Comparison of ENCODE assay signal across 13 mouse cellular contexts in the genomic region with DNA sequence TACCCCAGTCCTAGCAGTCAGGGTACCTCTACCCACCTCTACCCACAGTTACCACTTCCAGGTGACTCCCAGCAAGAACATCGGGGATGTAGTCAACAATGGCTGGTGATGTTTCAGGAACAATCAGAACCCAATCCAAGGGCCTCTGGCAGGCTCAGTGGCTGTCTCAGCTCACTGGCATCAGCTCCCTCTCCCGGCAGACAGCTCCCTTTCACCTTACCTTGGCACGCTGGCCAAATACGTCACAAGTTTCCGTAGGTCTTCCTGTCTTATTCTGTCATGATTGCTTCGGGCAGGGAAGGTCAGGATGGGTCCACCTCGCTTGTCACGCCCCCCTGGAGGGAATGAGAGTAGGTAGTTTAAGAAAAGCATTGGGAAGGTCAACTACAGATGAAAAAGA.
"Had no signal": no experiment of that assay in that cellular context is flagged by ENCODE, and none has a peak within 500 bp of the region (broad histone marks: within the 10 kb centered on the region; RNA-seq: fewer than 3 reads in every experiment).

No protein-coding gene starts in this region.

- ATAC-seq: lung, postnatal 0 days; midbrain, embryonic 13.5 days had no signal

- H3K9ac ChIP-seq: liver, embryonic 15.5 days; midbrain, embryonic 13.5 days had no signal

- H3K27me3 ChIP-seq: liver, embryonic 15.5 days; midbrain, embryonic 13.5 days had no signal

- H3K4me2 ChIP-seq: liver, embryonic 11.5 days; liver, embryonic 15.5 days; midbrain, embryonic 13.5 days had no signal

- H3K36me3 ChIP-seq: liver, embryonic 15.5 days had no signal

- H3K4me1 ChIP-seq: limb, embryonic 10.5 days; liver, embryonic 15.5 days had no signal

- H3K27ac ChIP-seq: kidney, postnatal 0 days; left cerebral cortex, adult 2 months; limb, embryonic 10.5 days; liver, embryonic 15.5 days; midbrain, embryonic 13.5 days; stomach, postnatal 0 days had no signal

- DNase-seq: lung, adult 2 months; lung, postnatal 36 days; right cerebral cortex, adult 18-20 months; right cerebral cortex, postnatal 25 days; thymus, postnatal 4 days had no signal

- H3K4me3 ChIP-seq: left cerebral cortex, adult 2 months; limb, embryonic 10.5 days; liver, embryonic 15.5 days; midbrain, embryonic 13.5 days had no signal

- H3K9me3 ChIP-seq: limb, embryonic 10.5 days; liver, embryonic 15.5 days; midbrain, embryonic 13.5 days had no signal
